Mouse (Mus musculus) lung, adult 2 months (tissue): ENCODE measurements around the gene Lpo.

ENCODE experiments used
- CTCF ChIP-seq: fragments of 200-500 bp; IDR thresholded peaks from 2 replicates; pipeline ENCODE4 v1.5.1; 2011; ENCODE audit warnings: mild to moderate bottlenecking, low read length, control low read depth; ENCODE audit not compliant: insufficient read depth
- POLR2A ChIP-seq: fragments of 200-500 bp; IDR thresholded peaks from 2 replicates; pipeline ENCODE4 v1.6.1; 2011; ENCODE audit warnings: low read depth, mild to moderate bottlenecking, control low read depth, low read length, borderline replicate concordance; ENCODE audit errors: extremely low read depth

- TF ChIP-seq CTCF = no peak
- no peak for TF ChIP-seq POLR2A
These were observed 49.2 kb downstream of the Lpo start for GRCm38 (mm10) chr11:87778915-87779314.
